Mouse (Mus musculus) right cerebral cortex, postnatal 4 days (tissue): Measurements from ENCODE around the gene Terb2.
"Not testable (repeated sequence)": the region's sequence is repeated elsewhere in the genome, so short reads cannot be mapped to it uniquely, and the experiment has no call there.

Experiments used
- DNase-seq: peaks from one replicate; pipeline ENCODE4 v3.0.0-alpha.2; 2022

Gene Terb2

DNA sequence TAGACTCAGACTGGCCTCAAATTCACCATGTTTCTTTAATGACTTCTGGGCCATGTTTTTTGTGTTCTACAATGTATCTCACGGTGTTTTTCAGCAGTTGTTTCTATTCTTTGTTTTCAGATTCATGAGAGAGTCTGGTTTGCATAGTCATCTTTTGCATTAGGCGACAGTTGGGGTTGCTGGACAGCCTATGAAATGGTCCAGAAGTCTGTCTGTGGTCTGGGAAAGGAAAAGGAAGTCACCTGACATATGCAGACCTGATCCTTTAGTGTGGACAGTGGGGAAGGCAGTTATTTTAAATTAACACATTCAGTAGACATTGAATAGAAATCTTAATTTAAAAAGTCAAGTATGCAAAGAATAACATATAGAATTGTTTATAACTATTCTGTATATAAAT, 23.5 kb upstream of the Terb2 start:
- no peak for DNase-seq

- no peak for DNase-seq
These were observed 22.5 kb upstream of the Terb2 start for GRCm38 (mm10) chr2:122163430-122164195.

DNA sequence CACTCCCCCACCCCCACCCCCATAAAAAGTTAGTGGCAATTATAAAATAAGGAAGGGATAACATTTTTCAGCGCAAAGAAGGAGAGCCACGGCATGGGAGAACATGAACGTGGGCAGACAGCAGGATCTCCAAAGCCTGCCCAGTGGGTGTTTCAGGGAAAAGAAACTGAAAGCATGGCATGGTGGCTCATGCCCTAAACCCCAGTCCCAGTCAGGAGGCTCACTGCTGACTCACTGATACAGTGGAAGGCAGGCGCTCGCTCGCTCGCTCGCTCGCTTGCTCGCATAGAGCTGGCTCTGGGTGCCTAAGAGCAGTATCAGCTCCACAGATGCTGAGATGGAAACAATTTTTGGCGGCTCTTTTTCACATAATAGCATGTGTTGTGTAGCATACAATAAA, 21.8 kb upstream of the Terb2 start:
- no peak for DNase-seq

- DNase-seq: no peak
These were observed 14.8 kb upstream of the Terb2 start for GRCm38 (mm10) chr2:122171292-122171691.

GRCm38 (mm10) chr2:122172188-122172587, 13.9 kb upstream of the Terb2 start:
- DNase-seq: peak; percentile 21

DNA sequence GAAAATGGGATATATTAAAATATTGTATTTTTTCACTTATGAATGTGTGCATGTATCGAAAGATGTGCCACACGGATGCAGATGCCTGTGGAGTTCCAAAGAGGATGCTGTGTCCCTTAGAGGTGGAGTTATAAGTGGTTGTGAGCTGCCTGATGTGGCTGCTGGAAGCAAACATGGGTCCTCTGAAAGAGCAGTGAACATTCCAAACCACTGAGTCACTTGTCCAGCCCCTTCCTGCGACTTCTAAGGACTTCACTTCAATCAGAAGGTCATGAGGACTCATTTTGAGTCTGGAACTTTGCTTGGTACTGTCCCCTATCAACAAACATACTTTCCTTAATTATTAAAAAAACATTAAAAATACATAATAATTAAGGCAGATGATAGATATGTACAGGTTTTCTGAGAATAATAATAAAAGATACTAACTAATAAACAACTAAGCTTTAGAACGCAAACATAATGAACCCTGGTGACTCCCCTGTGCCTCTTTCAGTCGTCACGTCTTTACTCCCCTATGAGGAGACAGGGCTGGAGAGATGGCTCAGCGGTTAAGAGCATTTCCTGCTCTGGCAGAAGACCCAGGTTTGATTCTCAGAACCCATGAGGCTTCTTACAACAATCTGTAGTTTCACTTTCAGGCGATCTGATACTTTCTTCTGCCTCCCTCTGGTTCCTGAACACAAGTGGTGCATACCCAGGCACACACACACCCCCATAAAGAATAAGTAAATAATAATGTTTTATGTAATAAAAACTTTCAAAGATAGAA, 5.8 kb upstream of the Terb2 start:
- DNase-seq: no peak

DNA sequence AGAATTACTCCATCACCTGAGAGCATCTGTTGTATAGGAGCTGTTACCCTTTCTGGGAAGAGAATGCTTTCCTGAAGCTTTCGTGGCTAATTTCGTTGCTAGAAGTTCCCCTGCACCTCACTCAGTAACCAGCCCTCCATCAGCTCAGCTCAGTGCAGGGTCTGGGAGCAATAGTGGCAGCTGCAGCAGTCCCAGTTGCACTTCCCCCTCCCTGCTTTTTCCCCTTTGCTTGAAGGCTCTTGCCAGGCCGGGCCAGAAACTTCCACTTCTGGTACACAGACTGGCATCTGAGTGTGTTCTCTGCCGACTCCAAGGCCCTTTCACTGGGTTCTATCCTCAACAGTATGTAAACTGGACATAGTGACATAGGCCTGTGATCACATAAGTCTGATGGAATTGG, 986 bp upstream of the Terb2 start:
- no peak for DNase-seq

DNA sequence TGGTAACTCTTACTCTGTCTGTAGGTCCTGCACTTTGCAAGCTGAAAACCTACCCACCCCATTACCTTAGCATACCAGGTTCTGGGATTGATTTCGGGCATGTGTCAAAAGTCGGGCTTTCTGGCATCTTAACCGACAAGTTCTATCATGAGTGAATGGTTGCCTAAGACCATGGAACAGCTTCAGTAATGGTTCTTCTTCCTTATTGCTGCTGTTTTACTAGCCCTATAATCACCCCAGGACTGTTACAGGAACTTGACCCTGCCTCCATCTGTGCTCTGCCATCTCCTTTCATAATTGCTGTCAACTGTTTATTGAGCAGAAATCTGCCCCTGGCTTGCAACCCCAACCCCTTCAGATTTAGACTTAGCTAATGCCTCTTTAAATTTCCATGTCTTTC, 679 bp downstream of the Terb2 start:
- no peak for DNase-seq

DNA sequence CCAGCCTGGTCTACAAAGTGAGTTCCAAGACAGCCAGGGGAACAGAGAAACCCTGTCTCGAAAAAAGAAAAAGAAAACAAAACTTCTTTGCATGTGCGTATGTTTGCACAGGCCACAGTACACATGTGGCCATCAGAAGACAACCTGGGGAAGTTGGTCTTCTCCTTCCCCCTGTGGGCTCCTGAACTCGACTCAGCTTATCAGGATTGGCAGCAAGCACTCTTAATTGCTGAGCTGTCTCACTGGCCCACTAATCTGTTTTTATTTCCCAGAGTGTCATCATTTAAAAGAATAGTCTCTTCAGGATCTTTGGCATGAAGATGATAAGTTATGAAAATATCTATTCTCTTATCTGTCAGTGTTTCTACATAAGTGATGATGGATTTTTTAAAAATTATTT, 5.8 kb downstream of the Terb2 start:
- no peak for DNase-seq

DNA sequence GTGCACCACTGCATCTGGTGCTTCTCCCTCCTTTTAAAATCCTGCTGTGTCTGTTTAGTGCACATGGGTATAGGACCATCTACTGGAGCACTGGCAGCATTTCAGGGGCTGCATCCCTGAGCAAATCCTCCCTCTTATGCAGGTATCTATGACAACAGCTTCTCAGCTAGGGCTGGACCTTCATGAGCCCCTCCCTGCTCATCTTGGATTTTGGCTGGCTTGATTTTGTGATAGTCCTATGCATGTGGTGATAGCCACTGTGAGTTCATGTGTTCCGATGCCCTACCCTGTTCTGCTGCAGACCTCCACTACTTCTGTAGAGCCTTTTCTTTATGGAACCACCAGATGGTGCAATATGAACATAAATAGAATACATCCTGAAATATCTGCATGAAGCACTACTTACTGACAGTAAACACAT, 8.4 kb downstream of the Terb2 start:
- peak; percentile 6 for DNase-seq

DNA sequence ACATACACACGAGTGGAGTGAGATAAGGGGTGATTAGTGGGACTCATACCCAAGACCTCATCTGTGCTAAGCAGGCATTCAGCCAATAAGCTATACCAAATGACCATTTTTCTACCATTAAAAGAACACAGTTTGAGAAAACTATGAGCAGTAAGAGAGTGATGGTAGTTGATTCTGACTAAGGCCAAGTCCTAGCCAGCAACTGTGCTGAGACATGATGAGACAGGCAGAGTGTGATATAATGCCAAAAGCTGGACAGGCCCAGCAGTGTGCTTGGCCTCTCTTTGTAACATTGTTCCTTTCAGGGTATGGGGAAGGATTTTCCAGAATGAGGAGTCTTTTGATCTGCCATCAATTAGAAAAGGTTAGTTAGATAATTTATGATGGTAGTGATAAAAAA, 15.4 kb downstream of the Terb2 start:
- no peak for DNase-seq

GRCm38 (mm10) chr2:122206440-122207107, 20.5 kb downstream of the Terb2 start:
- DNase-seq: no peak

- DNase-seq: no peak
These were observed 24.6 kb downstream of the Terb2 start for GRCm38 (mm10) chr2:122210534-122211228.

DNA sequence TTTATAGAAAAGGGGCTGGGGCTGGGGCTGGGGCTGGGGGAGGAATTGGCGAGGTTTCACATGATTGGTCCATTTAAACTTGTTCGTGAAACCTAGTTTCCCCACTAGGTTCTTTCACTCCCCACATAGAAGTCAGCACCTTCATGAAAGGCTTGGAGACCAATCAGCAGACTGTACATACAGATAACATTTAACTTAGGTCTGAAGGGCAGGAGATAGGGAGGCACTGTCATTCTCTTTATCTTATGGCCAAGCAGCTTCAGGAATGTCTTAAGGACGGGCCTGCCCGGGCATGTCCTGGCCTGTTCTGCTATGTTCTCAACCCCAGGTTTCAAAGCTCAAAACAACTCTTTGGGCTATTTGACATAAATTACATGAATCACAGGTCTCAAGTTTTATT, 31.0 kb downstream of the Terb2 start:
- not testable (repeated sequence) for DNase-seq

- no peak for DNase-seq
These were observed 32.2 kb downstream of the Terb2 start for GRCm38 (mm10) chr2:122218234-122218633.

GRCm38 (mm10) chr2:122221378-122221777, 35.3 kb downstream of the Terb2 start:
- no peak for DNase-seq

DNA sequence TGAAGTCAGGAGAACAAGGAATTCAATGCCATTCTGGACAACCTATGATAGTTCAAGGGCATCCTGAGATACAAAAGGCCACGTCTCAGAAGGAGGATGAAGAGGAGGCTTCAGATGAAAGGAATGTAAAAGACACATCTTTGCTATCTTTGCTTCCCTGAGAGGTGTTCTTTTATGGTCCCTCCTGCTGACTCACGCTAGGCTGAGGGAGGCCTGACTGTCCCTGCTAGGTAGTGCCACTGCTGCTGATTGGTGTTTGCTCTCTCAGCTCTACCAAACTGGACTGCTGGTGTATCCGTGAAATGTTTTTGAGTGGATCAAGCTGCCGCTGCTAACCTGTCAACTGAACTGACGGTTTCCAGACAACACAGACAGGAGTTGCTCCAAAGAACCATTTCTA, 35.7 kb downstream of the Terb2 start:
- DNase-seq: no peak

- DNase-seq: no peak
These were observed 36.2 kb downstream of the Terb2 start for GRCm38 (mm10) chr2:122222272-122222671.

- DNase-seq: no peak
These were observed 37.6 kb downstream of the Terb2 start for GRCm38 (mm10) chr2:122223654-122224053.

GRCm38 (mm10) chr2:122230395-122230794, 44.3 kb downstream of the Terb2 start:
- DNase-seq: no peak

- DNase-seq: no peak
These were observed 45.5 kb downstream of the Terb2 start for GRCm38 (mm10) chr2:122231616-122232015.

- no peak for DNase-seq
These were observed 47.3 kb downstream of the Terb2 start for GRCm38 (mm10) chr2:122233341-122233740.
